Mouse (Mus musculus) liver, adult (tissue): Measurements from ENCODE around the gene Dock4.

Source experiments
- GATA4 ChIP-seq: IDR thresholded peaks from 2 replicates; pipeline ENCODE4 v1.6.1; 2014; ENCODE audit warnings: mild to moderate bottlenecking, low read length; ENCODE audit not compliant: insufficient replicate concordance

The Dock4 gene

DNA sequence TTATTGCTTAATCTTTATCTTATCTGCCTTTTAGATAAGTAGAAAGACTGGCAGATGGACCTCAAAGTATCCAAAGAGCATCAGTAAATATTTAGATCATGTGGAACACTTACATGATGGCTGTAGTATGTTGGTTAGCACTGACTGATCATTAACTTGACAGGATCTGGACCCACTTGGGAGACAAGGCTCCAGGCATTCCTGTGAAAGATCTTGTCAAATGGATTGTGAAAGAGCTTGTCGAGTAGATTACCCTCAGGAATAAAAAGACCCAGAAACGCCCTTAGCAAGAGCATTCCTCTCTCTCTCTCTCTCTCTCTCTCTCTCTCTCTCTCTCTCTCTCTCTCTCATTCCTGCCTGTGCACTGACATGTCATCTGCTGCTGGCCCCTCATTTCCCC lies 367.7 kb downstream of the Dock4 start:
- no peak for TF ChIP-seq GATA4

DNA sequence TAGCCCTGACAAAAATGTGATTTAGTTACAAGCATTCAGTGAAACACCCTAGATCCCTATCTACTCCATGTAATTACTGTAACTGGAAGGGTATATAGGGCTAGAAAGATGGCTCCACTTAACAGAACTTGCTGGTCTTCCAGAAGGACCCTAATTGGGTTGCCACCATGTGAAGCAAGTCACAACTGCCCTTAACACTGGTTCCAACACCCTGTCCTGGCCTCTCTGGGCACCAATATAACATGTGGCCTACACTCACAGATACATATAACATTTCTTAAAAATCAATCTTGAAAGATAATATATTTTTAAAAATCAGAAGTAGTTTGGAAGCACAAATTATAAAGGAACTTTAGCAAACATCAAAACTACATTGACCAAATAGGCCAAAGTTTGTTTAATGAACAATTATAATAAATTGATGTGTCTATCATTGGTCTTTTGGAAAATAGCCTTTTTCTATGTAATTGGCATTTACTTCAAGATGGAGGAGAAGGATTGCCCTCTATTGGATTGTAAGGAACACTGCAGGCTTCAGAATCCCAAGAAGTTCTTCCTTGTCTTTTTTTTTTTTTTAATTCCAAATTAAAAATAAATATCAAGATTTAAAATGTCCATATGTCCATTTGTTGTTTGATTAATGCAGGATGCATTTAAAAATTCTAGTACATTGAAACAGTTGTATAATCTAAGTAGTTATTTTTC lies 369.1 kb downstream of the Dock4 start:
- TF ChIP-seq GATA4 = no peak

DNA sequence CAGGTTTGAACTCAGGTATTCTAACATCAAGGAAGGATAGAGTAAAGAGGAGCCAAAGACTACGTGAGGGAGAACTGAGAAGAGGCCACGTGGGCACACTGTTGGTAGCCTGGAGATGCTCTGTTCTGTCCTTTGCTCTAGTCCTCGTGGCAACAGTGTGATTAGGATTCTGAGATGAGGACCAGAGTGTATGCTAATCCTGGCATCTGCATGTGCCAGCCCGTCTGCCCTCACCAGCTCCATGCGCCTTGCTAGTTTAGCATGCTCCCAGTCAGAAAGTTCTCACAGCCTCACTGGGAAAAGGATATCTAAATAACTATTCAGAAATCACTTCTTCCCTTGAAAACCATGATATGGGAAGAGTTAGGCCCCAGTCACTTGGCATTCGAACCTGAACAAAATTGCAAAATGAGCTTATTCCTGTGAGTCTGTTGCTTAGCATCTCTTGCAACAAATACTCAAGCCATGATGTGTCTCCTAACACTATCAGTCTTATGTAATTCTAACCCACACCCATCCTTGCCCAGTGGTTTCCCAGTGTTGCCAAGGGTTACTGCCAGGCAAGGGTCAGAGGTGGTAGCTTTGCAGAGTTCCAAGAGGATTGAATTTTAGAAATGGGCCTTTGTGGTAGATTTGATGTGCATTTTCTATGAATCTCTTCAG lies 372.4 kb downstream of the Dock4 start:
- TF ChIP-seq GATA4 = no peak

DNA sequence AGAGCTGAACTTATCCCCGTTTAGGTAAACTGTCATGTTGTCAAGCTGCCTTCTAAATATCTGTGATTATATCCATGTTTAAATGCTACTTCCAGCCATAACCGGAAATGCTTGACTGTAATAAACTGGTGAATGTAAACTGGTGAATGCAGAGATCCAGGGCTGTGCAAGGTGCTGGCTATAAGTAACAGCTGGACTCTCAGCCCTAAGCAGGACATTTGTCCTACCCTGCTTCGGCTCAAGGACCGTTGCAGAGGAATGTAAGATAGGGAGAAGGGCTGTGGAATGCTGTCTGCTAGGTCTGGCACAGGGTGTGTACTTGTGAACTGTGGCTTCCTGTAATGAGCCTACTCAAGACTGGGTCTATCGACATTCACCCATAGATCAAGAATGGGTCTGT lies 377.9 kb downstream of the Dock4 start:
- TF ChIP-seq GATA4 = no peak

DNA sequence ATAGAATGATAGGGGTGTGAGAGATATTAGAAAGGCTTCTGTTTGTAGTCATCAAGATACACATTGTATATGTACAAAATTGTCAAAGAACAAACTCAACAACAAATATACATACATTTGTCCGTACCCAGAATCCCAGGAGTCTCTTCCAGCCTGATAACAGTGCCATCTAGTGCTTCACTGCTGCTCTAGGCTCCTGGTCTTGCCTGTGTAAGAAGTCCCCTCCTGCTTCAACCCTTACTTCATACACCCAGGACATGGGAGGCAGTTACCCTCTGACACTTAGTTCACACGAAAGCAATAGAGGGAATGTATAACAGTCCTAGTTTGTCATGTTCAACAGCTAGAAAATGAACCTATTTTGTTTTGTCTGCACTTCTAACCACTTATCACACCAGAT lies 378.5 kb downstream of the Dock4 start:
- TF ChIP-seq GATA4 = no peak

DNA sequence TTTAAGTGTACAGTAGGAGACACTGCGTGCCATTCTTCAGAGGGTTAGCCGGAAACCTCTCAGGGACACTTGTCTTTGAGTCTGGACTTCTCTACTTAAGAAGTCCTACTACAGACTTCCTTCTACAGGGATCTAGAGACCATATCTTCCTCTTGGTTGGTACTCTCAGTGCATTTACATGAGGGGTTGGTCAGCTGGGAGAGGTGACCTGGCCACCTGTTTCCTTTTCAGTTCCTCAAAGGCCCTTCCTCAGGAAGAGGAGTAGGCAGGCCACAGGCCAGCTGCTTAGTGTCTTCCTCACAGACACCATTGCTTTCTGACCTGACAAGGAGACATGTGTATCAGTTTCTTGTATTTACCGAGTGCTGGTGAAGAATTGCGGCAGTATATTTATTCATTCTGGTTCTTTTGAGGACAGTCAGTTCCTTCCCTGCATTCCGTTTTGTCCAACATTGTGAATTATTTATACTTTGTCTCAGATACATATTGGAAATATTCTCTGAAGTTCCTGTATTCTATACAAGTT lies 380.2 kb downstream of the Dock4 start:
- TF ChIP-seq GATA4 = no peak

DNA sequence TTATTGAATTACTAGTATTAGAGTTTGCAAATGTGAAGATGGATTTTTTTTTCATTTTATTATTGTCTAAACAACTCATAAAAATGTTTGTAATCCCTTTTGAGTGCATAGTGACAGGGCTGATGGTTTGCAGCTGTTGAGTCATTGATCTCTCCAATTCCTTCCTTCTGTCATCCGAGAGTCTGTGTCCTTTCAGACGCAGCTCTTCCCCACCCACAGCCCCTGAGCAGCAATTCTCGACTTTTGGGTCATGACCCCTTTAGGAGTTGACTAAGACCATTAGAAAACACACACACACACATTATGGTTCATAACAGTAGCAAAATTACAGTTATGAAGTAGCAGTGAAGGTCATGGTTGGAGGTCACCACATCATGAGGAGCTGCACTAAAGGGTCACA lies 380.7 kb downstream of the Dock4 start:
- no peak for TF ChIP-seq GATA4

DNA sequence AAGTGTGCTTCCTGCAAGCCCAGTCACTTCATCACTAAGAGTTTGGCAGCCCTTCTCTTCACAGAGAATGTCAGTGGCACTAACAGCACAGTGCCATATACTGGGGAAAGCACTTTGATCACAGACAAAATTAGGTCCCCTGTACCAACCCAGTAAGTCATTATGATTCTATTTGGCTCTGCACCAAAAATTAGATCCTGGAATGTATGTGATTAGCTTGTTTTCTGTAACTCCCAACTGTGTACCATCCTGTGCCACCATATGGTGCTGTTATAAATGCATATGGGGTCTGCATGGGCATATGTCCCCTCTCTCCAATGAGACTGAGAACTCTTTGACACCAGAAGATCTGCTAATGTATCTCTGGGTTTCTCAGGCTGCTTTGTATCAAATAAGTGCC lies 382.3 kb downstream of the Dock4 start:
- no peak for TF ChIP-seq GATA4

DNA sequence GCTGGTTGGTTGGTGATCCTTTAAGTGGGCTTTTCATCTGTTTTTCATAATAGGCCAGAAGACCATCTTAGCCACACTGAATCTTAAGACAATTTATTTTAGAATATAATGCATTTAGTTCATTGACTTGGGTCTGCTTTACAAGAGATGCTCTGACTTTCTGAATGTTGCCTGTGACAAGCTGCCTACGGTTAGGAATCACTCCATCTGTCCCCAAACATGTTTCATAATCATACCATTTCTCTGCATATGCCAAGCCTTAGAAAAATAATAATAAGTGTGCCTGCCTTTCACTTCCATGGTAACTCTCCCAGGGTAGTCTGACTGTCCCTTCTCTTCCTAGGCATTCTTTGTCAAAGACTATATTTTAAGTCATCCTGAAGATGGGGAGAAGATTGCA lies 383.5 kb downstream of the Dock4 start:
- TF ChIP-seq GATA4 = no peak

DNA sequence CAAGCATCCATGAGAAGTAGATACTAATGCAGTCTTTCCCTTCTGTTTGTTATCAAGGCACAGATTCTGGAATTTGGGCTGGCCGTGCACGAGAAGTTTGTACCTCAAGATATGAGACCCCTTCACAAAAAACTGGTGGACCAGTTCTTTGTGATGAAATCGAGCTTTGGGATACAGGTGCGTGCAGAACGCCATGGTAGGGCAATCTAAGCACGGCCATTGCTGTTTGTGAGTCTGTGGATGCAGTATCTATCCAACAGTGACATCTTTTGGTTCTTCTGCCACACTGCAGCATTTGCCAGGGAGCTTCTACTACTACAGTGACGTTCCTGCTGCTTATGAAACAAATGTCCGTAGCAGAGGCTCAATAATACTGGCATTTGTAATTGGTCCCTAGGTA lies 386.4 kb downstream of the Dock4 start:
- TF ChIP-seq GATA4 = no peak

DNA sequence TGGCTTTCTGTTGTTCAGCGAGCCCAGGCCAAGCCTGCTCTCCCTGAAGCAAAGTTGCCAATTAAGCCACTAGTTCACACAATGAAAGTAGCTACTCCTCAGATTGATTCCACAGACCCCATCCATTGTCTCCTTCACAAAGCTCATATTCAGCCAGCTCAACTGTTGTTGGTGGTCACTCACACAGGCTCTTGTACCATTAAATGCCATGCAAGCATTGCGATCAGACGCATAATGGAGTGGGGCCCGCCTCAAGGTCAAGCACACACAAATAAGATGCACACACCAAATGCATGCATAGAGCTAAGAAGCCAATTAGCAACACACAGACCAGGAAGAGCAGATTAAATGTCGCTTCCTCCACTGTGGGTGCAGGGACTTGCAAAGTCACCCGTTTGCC lies 391.2 kb downstream of the Dock4 start:
- TF ChIP-seq GATA4 = no peak

DNA sequence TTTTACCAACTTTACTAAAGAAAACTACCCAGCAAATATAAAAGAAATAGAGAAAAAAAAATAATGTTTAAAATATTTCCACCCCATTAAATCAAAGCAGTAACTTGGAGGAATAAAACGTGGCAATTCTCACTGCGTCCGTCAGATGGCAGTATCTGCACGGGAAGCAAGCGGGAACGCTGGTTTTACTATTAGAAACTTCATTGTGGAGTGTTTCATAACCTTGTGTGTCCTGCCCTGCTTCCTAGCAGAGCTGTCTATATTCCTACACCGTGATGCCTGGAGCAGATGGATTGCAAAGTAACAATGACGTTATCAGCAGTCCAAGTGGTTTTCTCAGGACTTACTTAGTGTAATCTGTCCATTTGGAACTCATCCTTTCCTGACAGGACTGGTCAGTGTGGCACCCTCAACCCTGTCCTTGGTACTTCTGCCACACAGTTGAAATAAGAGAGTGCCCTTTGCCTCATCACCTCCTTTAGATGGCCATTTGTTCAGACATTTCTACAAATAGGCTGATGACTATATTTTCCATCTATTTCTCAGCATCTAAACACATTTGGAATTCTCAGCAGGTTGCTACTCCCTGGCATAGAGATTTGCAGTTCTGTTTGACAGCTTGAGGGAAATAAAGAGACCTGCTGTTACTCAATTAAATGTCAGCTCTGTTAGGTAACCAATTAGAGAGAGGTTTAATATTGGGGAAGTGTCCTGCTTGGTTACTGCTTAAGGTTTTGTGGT lies 392.0 kb downstream of the Dock4 start:
- no peak for TF ChIP-seq GATA4

DNA sequence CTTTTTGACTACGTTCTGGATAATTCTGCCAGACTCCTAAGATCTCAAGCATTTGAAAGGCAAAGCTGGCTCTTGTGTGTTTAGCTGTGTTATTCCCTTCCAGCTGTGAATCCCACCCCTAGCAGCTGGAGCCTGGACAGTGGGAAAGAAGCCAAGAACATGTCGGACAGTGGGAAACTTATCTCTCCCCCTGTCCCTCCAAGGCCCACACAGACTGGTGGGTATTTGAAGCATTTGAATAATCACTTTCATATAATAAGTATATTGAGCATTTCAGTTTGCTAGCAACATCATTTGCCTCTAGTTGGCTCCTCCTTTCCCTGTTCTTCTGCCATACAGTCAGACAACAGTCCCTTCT lies 392.6 kb downstream of the Dock4 start:
- no peak for TF ChIP-seq GATA4

DNA sequence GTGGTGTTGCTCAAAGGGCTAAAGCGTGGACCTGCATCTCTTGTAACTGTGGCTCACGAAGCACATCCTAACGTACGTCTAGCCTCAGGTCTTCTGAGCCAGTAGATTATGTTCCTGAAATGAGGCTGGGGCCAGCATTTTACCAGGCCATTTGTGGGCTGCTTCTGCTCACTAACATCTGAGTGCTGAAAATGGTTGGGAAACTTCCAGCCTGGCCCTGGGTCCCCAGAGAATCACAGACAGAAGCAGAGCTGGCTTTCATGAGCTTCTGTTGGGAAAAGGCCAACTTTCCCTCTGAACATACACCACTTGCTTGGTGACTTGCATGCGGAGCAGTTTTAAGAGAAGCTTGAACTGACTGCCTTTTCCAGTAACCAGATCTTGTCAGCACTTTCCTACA lies 393.2 kb downstream of the Dock4 start:
- TF ChIP-seq GATA4 = no peak

DNA sequence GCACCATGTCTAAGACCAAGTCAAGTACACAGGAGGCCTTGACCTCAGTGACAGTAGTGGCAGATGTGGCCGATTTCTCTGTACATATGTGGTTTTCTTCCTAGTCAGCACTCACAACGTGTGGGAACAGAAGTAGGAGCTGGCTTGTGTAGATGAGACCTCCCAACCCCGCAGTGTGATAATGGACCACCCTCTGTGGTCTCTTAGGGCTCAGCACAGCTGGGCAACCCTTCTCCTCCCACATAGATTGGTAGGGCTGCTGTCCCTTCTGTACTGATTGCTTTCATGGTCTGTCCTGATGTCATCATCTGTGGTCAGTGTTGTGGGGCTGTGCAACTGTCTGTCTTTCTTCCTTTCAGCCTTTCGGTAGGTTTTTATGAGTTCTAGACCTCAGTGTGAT lies 394.1 kb downstream of the Dock4 start:
- TF ChIP-seq GATA4 = no peak
